Mouse (Mus musculus): Measurements from ENCODE around the gene Slx4. TPM values are rescaled to one million over a fixed set of nuclear protein-coding genes. Genes with fewer than 3 reads are reported as not detected.

The Slx4 gene
- total and polyA plus RNA-seq, 3 experiments: 13.4 to 47.4 (median 30.4) TPM

GRCm38 (mm10) chr16:4014040-4014668 is 10.6 kb upstream of the Slx4 start:
- Histone ChIP-seq H3K4me3 (replicated peaks in 1 of 3; ENCODE audit: low read depth in 2 of 3, low read length in 2 of 3, poor library complexity in 1 of 3) (no peak overlapping the region), H3K4me1 (ENCODE audit: control insufficient read depth in 1 of 2, insufficient read depth in 2 of 2) (no peaks in the 10 kb centered on the region), H3K4me2 (ENCODE audit: insufficient read depth, low read depth, poor library complexity, severe bottlenecking) (no peak overlapping the region), H3K36me3 (replicated peaks in 1 of 2; ENCODE audit: control insufficient read depth in 1 of 2, insufficient read depth in 1 of 2, low read length in 1 of 2) (no peaks in the 10 kb centered on the region), H3K9me3 (replicated peaks; ENCODE audit: low read length) (peaks cover 8% of the 10 kb centered on the region), H3K27me3 (replicated peaks) (no peaks in the 10 kb centered on the region), H3K27ac (ENCODE audit: insufficient read depth, low read depth) (no peak overlapping the region), H3K79me2 (replicated peaks; ENCODE audit: control insufficient read depth, extremely low read depth, insufficient read depth, poor library complexity, severe bottlenecking) (no peaks in the 10 kb centered on the region), H3K9ac (ENCODE audit: insufficient read depth, low read depth) (no peak overlapping the region)
- TF ChIP-seq EP300 (IDR thresholded peaks at IDR 0.05; ENCODE audit: low read length) (no peak), BHLHE40 (IDR thresholded peaks at IDR 0.05; ENCODE audit: low read depth, low read length) (no peak), TCF12 (IDR thresholded peaks at IDR 0.05; ENCODE audit: low read depth, low read length) (no peak), USF1 (IDR thresholded peaks at IDR 0.05; ENCODE audit: low read depth, low read length) (no peak), MXI1 (IDR thresholded peaks at IDR 0.05; ENCODE audit: low read depth, low read length) (no peak), ELF1 (IDR thresholded peaks at IDR 0.05; ENCODE audit: low read depth, low read length) (no peak)
- dilution Hi-C loops (cut with MboI; ENCODE audit: extremely low pct_ligation_motif_present, extremely low pct_unique_long_range_greater_than_20kb, low sequenced_read_pairs) (no loop called here), in situ Hi-C loops (cut with MboI; ENCODE audit: low pct_ligation_motif_present, low pct_unique_long_range_greater_than_20kb, low sequenced_read_pairs) (no loop called here)
- no peak for DNase-seq (ENCODE audit: extremely low read depth)

GRCm38 (mm10) chr16:4012882-4013570 is 9.5 kb upstream of the Slx4 start:
- in situ Hi-C loops (cut with MboI; ENCODE audit: low pct_ligation_motif_present, low pct_unique_long_range_greater_than_20kb, low sequenced_read_pairs) (no loop called here), dilution Hi-C loops (cut with MboI; ENCODE audit: extremely low pct_ligation_motif_present, extremely low pct_unique_long_range_greater_than_20kb, low sequenced_read_pairs) (no loop called here)
- H3K4me1 ChIP-seq (ENCODE audit: control insufficient read depth in 1 of 2, insufficient read depth in 2 of 2): no peaks in the 10 kb centered on the region
- H3K9ac ChIP-seq (ENCODE audit: insufficient read depth, low read depth): no peak overlapping the region
- TF ChIP-seq ETS1 (conservative IDR thresholded peaks at IDR 0.05; ENCODE audit: low read depth, low read length): no peak
- no peak for TF ChIP-seq NELFE (IDR thresholded peaks at IDR 0.05; ENCODE audit: low read depth, low read length)
- no peak for TF ChIP-seq CHD1 (IDR thresholded peaks at IDR 0.05; ENCODE audit: low read depth, low read length)
- TF ChIP-seq NRF1 (IDR thresholded peaks at IDR 0.05; ENCODE audit: low read depth, low read length): no peak
- TF ChIP-seq HCFC1 (IDR thresholded peaks at IDR 0.05; ENCODE audit: low read depth, low read length): no peak
- TF ChIP-seq GABPA (IDR thresholded peaks at IDR 0.05; ENCODE audit: insufficient replicate concordance, low read depth, low read length): no peak
- H3K4me2 ChIP-seq (ENCODE audit: insufficient read depth, low read depth, poor library complexity, severe bottlenecking): no peak overlapping the region
- peaks cover 8% of the 10 kb centered on the region for H3K9me3 ChIP-seq (replicated peaks; ENCODE audit: low read length)
- H3K27me3 ChIP-seq (replicated peaks): no peaks in the 10 kb centered on the region
- H3K79me2 ChIP-seq (replicated peaks; ENCODE audit: control insufficient read depth, extremely low read depth, insufficient read depth, poor library complexity, severe bottlenecking): no peaks in the 10 kb centered on the region
- H3K4me3 ChIP-seq (replicated peaks in 1 of 3; ENCODE audit: low read depth in 2 of 3, low read length in 2 of 3, poor library complexity in 1 of 3): no peak overlapping the region
- no peak for DNase-seq (ENCODE audit: extremely low read depth)
- no peak overlapping the region for H3K27ac ChIP-seq (ENCODE audit: insufficient read depth, low read depth)
- no peaks in the 10 kb centered on the region for H3K36me3 ChIP-seq (replicated peaks in 1 of 2; ENCODE audit: control insufficient read depth in 1 of 2, insufficient read depth in 1 of 2, low read length in 1 of 2)

Measured in CH12.LX (cell line).